ENCODE assay signal across 33 mouse cellular contexts in the genomic region with DNA sequence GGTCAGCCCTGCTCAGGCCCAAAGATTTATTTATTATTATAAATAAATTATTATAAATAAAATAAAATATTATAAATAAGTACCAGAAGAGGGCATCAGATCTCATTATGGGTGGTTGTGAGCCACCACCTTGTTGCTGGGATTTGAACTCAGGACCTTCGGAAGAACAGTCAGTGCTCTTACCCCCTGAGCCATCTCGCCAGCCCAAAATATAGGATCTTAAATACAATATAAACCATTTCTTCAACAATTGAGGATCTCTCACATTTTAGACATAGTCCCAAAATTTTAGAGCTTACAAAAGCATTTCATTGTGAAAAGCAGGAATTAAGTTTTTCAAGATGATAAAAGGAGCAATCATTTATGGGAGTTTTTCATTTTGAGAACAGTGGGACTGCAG. TPM values are rescaled to one million over a fixed set of nuclear protein-coding genes. Genes with fewer than 3 reads are reported as not detected.
"Had no signal": no experiment of that assay in that cellular context is flagged by ENCODE, and none has a peak within 500 bp of the region (broad histone marks: within the 10 kb centered on the region; RNA-seq: fewer than 3 reads in every experiment).

No protein-coding gene starts in this region.

- H3K27me3 ChIP-seq: heart, embryonic 15.5 days had no signal

- H3K4me1 ChIP-seq: heart, embryonic 12.5 days had no signal

- H3K9ac ChIP-seq: heart, embryonic 12.5 days; heart, embryonic 13.5 days; heart, embryonic 15.5 days; hindbrain, embryonic 12.5 days; hindbrain, embryonic 13.5 days; hindbrain, embryonic 14.5 days; hindbrain, embryonic 15.5 days; intestine, embryonic 15.5 days; kidney, embryonic 15.5 days had no signal

- H3K4me3 ChIP-seq: heart, embryonic 10.5 days; heart, embryonic 12.5 days; heart, embryonic 13.5 days; heart, embryonic 15.5 days; hindbrain, embryonic 10.5 days; hindbrain, embryonic 12.5 days; hindbrain, embryonic 13.5 days; hindbrain, embryonic 15.5 days; intestine, embryonic 15.5 days; kidney, embryonic 15.5 days; layer of hippocampus, adult 2 months; left cerebral cortex, adult 2 months had no signal

- H3K9me3 ChIP-seq: heart, embryonic 10.5 days; heart, embryonic 12.5 days; heart, embryonic 13.5 days; heart, embryonic 15.5 days; hindbrain, embryonic 10.5 days; hindbrain, embryonic 12.5 days; hindbrain, embryonic 13.5 days; hindbrain, embryonic 15.5 days; intestine, embryonic 15.5 days; kidney, embryonic 15.5 days had no signal

- H3K27ac ChIP-seq: heart, embryonic 10.5 days; heart, embryonic 13.5 days; heart, embryonic 15.5 days; hindbrain, embryonic 10.5 days; hindbrain, embryonic 12.5 days; hindbrain, embryonic 13.5 days; hindbrain, embryonic 14.5 days; hindbrain, embryonic 15.5 days; hindbrain, postnatal 0 days; intestine, embryonic 15.5 days; kidney, embryonic 15.5 days; kidney, postnatal 0 days; layer of hippocampus, adult 2 months; left cerebral cortex, adult 2 months had no signal

- H3K36me3 ChIP-seq: heart, embryonic 10.5 days; heart, embryonic 12.5 days; heart, embryonic 13.5 days; heart, embryonic 15.5 days; hindbrain, embryonic 10.5 days; hindbrain, embryonic 12.5 days; hindbrain, embryonic 13.5 days; hindbrain, embryonic 15.5 days; intestine, embryonic 15.5 days; kidney, embryonic 15.5 days had no signal

- DNase-seq: heart, postnatal 10 days; heart, postnatal 14 days; heart, postnatal 36 days; heart, postnatal 4 days; kidney, adult 11 months; kidney, adult 18-20 months; kidney, adult 2 months; kidney, adult 8-10 months; kidney, adult 9 months; kidney, postnatal 10 days; kidney, postnatal 14 days; kidney, postnatal 25 days; kidney, postnatal 36 days; kidney, postnatal 4 days; layer of hippocampus, adult 9-11 months; layer of hippocampus, postnatal 36 days had no signal

RNA-seq across cellular contexts. Expression of a gene that starts 2.2 kb away (rescaled TPM):
- total RNA-seq: hindbrain, postnatal 0 days had no signal
- polyA plus RNA-seq: inflammation-experienced regulatory T-cells, adult 6 months; large intestine, adult 2 months had no signal
